Comparison of ENCODE assay signal across 8 mouse cellular contexts in the genomic region with DNA sequence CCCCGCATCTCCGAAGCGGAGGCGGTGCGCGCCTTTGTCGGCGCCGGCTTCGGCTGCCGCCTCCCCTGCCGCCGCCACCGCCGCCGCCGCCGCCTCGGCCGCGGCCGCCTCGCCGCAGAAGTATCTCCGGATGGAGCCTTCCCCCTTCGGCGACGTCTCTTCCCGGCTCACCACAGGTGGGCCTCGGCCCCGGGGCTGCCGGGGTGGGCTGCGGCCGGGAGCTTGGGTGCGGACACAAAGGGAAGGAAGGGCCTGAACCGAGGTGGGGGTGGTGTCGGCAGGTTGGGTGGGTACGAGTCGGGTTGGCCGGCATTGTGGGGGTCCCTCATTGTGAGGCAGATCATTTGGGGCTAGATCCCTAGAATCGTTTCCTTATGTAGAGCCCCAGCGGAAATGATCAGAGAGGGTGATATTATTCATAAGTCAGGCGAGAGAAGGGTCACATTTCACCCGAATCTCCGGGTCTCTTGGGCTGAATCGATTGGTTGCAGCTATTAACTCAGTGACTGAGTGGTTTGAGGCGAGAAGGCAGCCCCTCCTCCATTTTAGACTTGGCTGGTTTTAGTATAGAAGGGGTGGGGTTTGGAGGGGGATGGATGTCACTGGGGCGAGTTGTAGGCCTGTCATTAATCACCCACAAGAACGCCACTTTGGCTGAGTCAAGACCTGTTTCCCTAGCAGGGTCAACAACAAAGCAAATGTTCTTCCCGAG. TPM values are rescaled to one million over a fixed set of nuclear protein-coding genes. Genes with fewer than 3 reads are reported as not detected.
DNase-seq lines count a peak whose midpoint lies in the region; ATAC-seq and TF ChIP-seq lines count a peak whose summit lies in the region.

No protein-coding gene starts in this region.

- WGBS in embryonic facial prominence, embryonic 13.5 days, result under 1% methylated on average over 45 of the region's 50 CpGs
- 1% methylated on average over 50 of the region's 50 CpGs for WGBS in kidney, adult 2 months
- WGBS in liver, embryonic 16.5 days (ENCODE audit: insufficient replicate concordance), result under 1% methylated on average over 37 of the region's 50 CpGs
- under 1% methylated on average over 50 of the region's 50 CpGs for WGBS in neural tube, embryonic 12.5 days

- peak overlapping the region; percentile 96 for H3K9ac ChIP-seq in CH12.LX (ENCODE audit: insufficient read depth, low read depth)
- peak overlapping the region; percentile 98 for H3K9ac ChIP-seq in embryonic facial prominence, embryonic 13.5 days
- H3K9ac ChIP-seq in liver, embryonic 16.5 days (ENCODE audit: low read depth, low read length), result peak overlapping the region; percentile 100
- peak overlapping the region; percentile 99 for H3K9ac ChIP-seq in neural tube, embryonic 12.5 days

- no peak for TF ChIP-seq CTCF in CH12.LX (conservative IDR thresholded peaks at IDR 0.05 in 1 of 2, IDR thresholded peaks at IDR 0.05 in 1 of 2; ENCODE audit: low read depth in 2 of 2, low read length in 2 of 2)
- no peak for TF ChIP-seq CTCF in kidney, adult 2 months (conservative IDR thresholded peaks at IDR 0.05; ENCODE audit: insufficient read depth, insufficient read length, low read depth, low read length)

- peaks cover 3 to 24% of the 10 kb centered on the region in 2 experiments; a peak in 3 of 4 replicates for H3K4me1 ChIP-seq in CH12.LX (ENCODE audit: control insufficient read depth in 1 of 2, insufficient read depth in 2 of 2)
- H3K4me1 ChIP-seq in embryonic facial prominence, embryonic 13.5 days, result peaks cover 16% of the 10 kb centered on the region
- peaks cover 19% of the 10 kb centered on the region for H3K4me1 ChIP-seq in kidney, adult 2 months (ENCODE audit: control insufficient read depth, insufficient read depth, low read length)
- H3K4me1 ChIP-seq in liver, embryonic 16.5 days (ENCODE audit: control insufficient read depth, low read depth, low read length), result peaks cover 17% of the 10 kb centered on the region
- peaks cover 18% of the 10 kb centered on the region for H3K4me1 ChIP-seq in neural tube, embryonic 12.5 days

- H3K4me3 ChIP-seq in CH12.LX (replicated peaks in 1 of 3; ENCODE audit: low read depth in 2 of 3, low read length in 2 of 3, poor library complexity in 1 of 3), result peak overlapping the region; percentile 91 to 98 (median 95)
- peak overlapping the region; percentile 97 for H3K4me3 ChIP-seq in embryonic facial prominence, embryonic 13.5 days
- H3K4me3 ChIP-seq in kidney, adult 2 months (ENCODE audit: insufficient read depth, low read depth, low read length), result peak overlapping the region; percentile 86
- peak overlapping the region; percentile 100 for H3K4me3 ChIP-seq in liver, embryonic 16.5 days (ENCODE audit: low read depth, low read length)
- peak overlapping the region; percentile 99 for H3K4me3 ChIP-seq in neural tube, embryonic 12.5 days

- dilution Hi-C loops in CH12.LX (cut with MboI; ENCODE audit: extremely low pct_ligation_motif_present, extremely low pct_unique_long_range_greater_than_20kb, low sequenced_read_pairs), result no loop called here

- no peak for TF ChIP-seq RAD21 in CH12.LX (IDR thresholded peaks at IDR 0.05; ENCODE audit: low read depth, low read length)

- H3K4me2 ChIP-seq in CH12.LX (ENCODE audit: insufficient read depth, low read depth, poor library complexity, severe bottlenecking), result peak overlapping the region; percentile 94
- H3K4me2 ChIP-seq in embryonic facial prominence, embryonic 13.5 days, result peak overlapping the region; percentile 71
- H3K4me2 ChIP-seq in liver, embryonic 16.5 days (ENCODE audit: low read depth, low read length), result peak overlapping the region; percentile 87
- H3K4me2 ChIP-seq in neural tube, embryonic 12.5 days (replicated peaks), result peak overlapping the region; percentile 75

- TF ChIP-seq EP300 in CH12.LX (IDR thresholded peaks at IDR 0.05; ENCODE audit: low read length), result no peak

- no peaks in the 10 kb centered on the region for H3K27me3 ChIP-seq in CH12.LX (replicated peaks)
- no peaks in the 10 kb centered on the region for H3K27me3 ChIP-seq in embryonic facial prominence, embryonic 13.5 days
- H3K27me3 ChIP-seq in kidney, adult 2 months (replicated peaks; ENCODE audit: control insufficient read depth, insufficient read depth, low read length), result no peaks in the 10 kb centered on the region
- no peaks in the 10 kb centered on the region for H3K27me3 ChIP-seq in liver, embryonic 16.5 days (ENCODE audit: control insufficient read depth, insufficient read depth, low read depth, low read length)
- no peaks in the 10 kb centered on the region for H3K27me3 ChIP-seq in neural tube, embryonic 12.5 days (replicated peaks)

- no peaks in the 10 kb centered on the region for H3K9me3 ChIP-seq in CH12.LX (replicated peaks; ENCODE audit: low read length)
- no peaks in the 10 kb centered on the region for H3K9me3 ChIP-seq in embryonic facial prominence, embryonic 13.5 days
- H3K9me3 ChIP-seq in liver, embryonic 16.5 days (replicated peaks; ENCODE audit: control insufficient read depth, low read length), result no peaks in the 10 kb centered on the region
- no peaks in the 10 kb centered on the region for H3K9me3 ChIP-seq in neural tube, embryonic 12.5 days

- TF ChIP-seq POLR2A in CH12.LX (IDR thresholded peaks at IDR 0.05; ENCODE audit: low read depth, low read length), result peak; percentile 21; the same call in 1 of the 2 replicates
- TF ChIP-seq POLR2A in kidney, adult 2 months (IDR thresholded peaks at IDR 0.05; ENCODE audit: low read depth, low read length), result no peak

- peaks cover 7 to 11% of the 10 kb centered on the region in 2 experiments for H3K36me3 ChIP-seq in CH12.LX (replicated peaks in 1 of 2; ENCODE audit: control insufficient read depth in 1 of 2, insufficient read depth in 1 of 2, low read length in 1 of 2)
- peaks cover 7% of the 10 kb centered on the region; the same call in 1 of the 2 replicates for H3K36me3 ChIP-seq in embryonic facial prominence, embryonic 13.5 days
- H3K36me3 ChIP-seq in kidney, adult 2 months (ENCODE audit: control insufficient read depth, insufficient read depth, low read length), result no peaks in the 10 kb centered on the region
- H3K36me3 ChIP-seq in liver, embryonic 16.5 days (ENCODE audit: control insufficient read depth, insufficient read depth), result no peaks in the 10 kb centered on the region
- 0 out of 2 replicates have a peak, but pooled peaks cover 4% of the 10 kb centered on the region for H3K36me3 ChIP-seq in neural tube, embryonic 12.5 days

- H3K79me2 ChIP-seq in CH12.LX (replicated peaks; ENCODE audit: control insufficient read depth, extremely low read depth, insufficient read depth, poor library complexity, severe bottlenecking), result peaks cover 48% of the 10 kb centered on the region

- in situ Hi-C loops in CH12.LX (cut with MboI; ENCODE audit: low pct_ligation_motif_present, low pct_unique_long_range_greater_than_20kb, low sequenced_read_pairs), result loop anchor here (25.0 kb wide), 1 partner anchor 1164 kb away; no protein-coding TSS in a partner anchor

- peak; percentile 68 for ATAC-seq in embryonic facial prominence, embryonic 13.5 days (ENCODE audit: insufficient number of reproducible peaks, insufficient read depth, low FRiP score, low TSS enrichment, low read depth)
- ATAC-seq in liver, embryonic 16.5 days (ENCODE audit: low read depth), result peak; percentile 64
- ATAC-seq in neural tube, embryonic 12.5 days (ENCODE audit: low FRiP score, low read depth), result peak; percentile 80

- peak; percentile 74 for DNase-seq in CH12.LX (ENCODE audit: extremely low read depth)
- peak; percentile 71 to 75 for DNase-seq in adrenal gland, postnatal 36 days
- peak; percentile 51 for DNase-seq in heart, adult 8-10 months (ENCODE audit: low spot score)
- peak; percentile 82 for DNase-seq in kidney, adult 2 months
- peak; percentile 48 to 63 for DNase-seq in thymus, postnatal 10 days (ENCODE audit: low spot score in 2 of 2)

- no peak overlapping the region; the same call in 1 of the 2 replicates for H3K27ac ChIP-seq in CH12.LX (ENCODE audit: insufficient read depth, low read depth)
- H3K27ac ChIP-seq in embryonic facial prominence, embryonic 13.5 days, result peak overlapping the region; percentile 96
- peak overlapping the region; percentile 89 for H3K27ac ChIP-seq in kidney, adult 2 months (ENCODE audit: insufficient read depth, low read depth, low read length)
- H3K27ac ChIP-seq in liver, embryonic 16.5 days (ENCODE audit: low read length), result peak overlapping the region; percentile 93
- peak overlapping the region; percentile 93 for H3K27ac ChIP-seq in neural tube, embryonic 12.5 days

TF ChIP-seq in CH12.LX, 34 proteins besides CTCF, POLR2A, EP300 and RAD21:
- TF ChIP-seq ZC3H11A (IDR thresholded peaks at IDR 0.05; ENCODE audit: low read depth, low read length) (no peak), MYC (IDR thresholded peaks at IDR 0.05; ENCODE audit: low read depth, low read length) (no peak), UBTF (IDR thresholded peaks at IDR 0.05; ENCODE audit: low read depth, low read length) (no peak; the same call in 1 of the 2 replicates), NELFE (IDR thresholded peaks at IDR 0.05; ENCODE audit: low read depth, low read length) (no peak)

RNA-seq across cellular contexts. Expression of a gene that starts 0.5 kb away (rescaled TPM):
- total RNA-seq in CH12.LX (2012; rRNA removed), result 30.4 and 35.2 TPM in 2 replicates
- total RNA-seq in CH12.LX (2014; rRNA removed), result 60.6 and 66.0 TPM in 2 replicates
- polyA plus RNA-seq in CH12.LX (2012; ENCODE audit: insufficient read length, low read depth), result 42.8 and 52.3 TPM in 2 replicates
- total RNA-seq in adrenal gland, postnatal 36 days (2021), result 10 to 100 TPM; 79.8 to 86.1 TPM
- 59.0 and 65.1 TPM in 2 replicates for polyA plus RNA-seq in embryonic facial prominence, embryonic 13.5 days (2015; fragmentation: Nextera tagmentation; extraction: Ambion mirVana)
- total RNA-seq in heart, adult 8-10 months (2022), result 10 to 100 TPM; 53.3 to 58.5 (median 56.8) TPM
- polyA plus RNA-seq in kidney, adult 2 months (2012; rRNA removed), result 24.6 and 25.6 TPM in 2 replicates
- polyA plus RNA-seq in liver, embryonic 16.5 days (2015; fragmentation: Nextera tagmentation; extraction: Ambion mirVana), result 9.6 and 10.5 TPM in 2 replicates
- 150 and 151 TPM in 2 replicates for polyA plus RNA-seq in neural tube, embryonic 12.5 days (2016; fragmentation: Nextera tagmentation; extraction: Ambion mirVana)
